Mouse (Mus musculus): ENCODE measurements around the gene Abtb2. TPM values are rescaled to one million over a fixed set of nuclear protein-coding genes. Genes with fewer than 3 reads are reported as not detected.

Abtb2 gene
- polyA plus RNA-seq, 1 experiment from 2014 or later = 9.7 TPM

- H3K9ac ChIP-seq (replicated peaks; ENCODE audit: low read length) = no peak overlapping the region
- no peaks in the 10 kb centered on the region for H3K36me3 ChIP-seq (replicated peaks; ENCODE audit: control insufficient read depth, insufficient read depth, low read depth, low read length)
- WGBS = 78% methylated on average over 15 of the region's 15 CpGs
- H3K9me3 ChIP-seq (replicated peaks; ENCODE audit: control insufficient read depth, low read length) = no peaks in the 10 kb centered on the region
- no peak overlapping the region for H3K27ac ChIP-seq (replicated peaks; ENCODE audit: low read depth, low read length)
- 0 out of 2 replicates have a peak, but pooled peaks cover 2% of the 10 kb centered on the region for H3K4me1 ChIP-seq (ENCODE audit: control insufficient read depth, insufficient read depth, low read length)
- no peak overlapping the region for H3K4me3 ChIP-seq (ENCODE audit: low read depth, low read length)
- no peaks in the 10 kb centered on the region for H3K27me3 ChIP-seq (ENCODE audit: control insufficient read depth, insufficient read depth, low read length)
- ATAC-seq (replicated peaks; ENCODE audit: insufficient number of reproducible peaks, low FRiP score, low TSS enrichment, low read depth) (no peak), DNase-seq (ENCODE audit: low spot score) (no peak)
- no peak overlapping the region for H3K4me2 ChIP-seq (ENCODE audit: low read depth, low read length)
Observed at GRCm38 (mm10) chr2:103659648-103660556, 93.8 kb downstream of the Abtb2 start.

GRCm38 (mm10) chr2:103661696-103662095 lies 95.6 kb downstream of the Abtb2 start:
- ATAC-seq (replicated peaks; ENCODE audit: insufficient number of reproducible peaks, low FRiP score, low TSS enrichment, low read depth) (no peak), DNase-seq (ENCODE audit: low spot score) (no peak)
- WGBS = 35% methylated on average over 1 of the region's 1 CpGs
- no peak overlapping the region for H3K27ac ChIP-seq (replicated peaks; ENCODE audit: low read depth, low read length)
- 0 out of 2 replicates have a peak, but pooled peaks cover 2% of the 10 kb centered on the region for H3K4me1 ChIP-seq (ENCODE audit: control insufficient read depth, insufficient read depth, low read length)
- no peak overlapping the region for H3K4me3 ChIP-seq (ENCODE audit: low read depth, low read length)
- no peaks in the 10 kb centered on the region for H3K27me3 ChIP-seq (ENCODE audit: control insufficient read depth, insufficient read depth, low read length)
- H3K9ac ChIP-seq (replicated peaks; ENCODE audit: low read length) = no peak overlapping the region
- no peak overlapping the region for H3K4me2 ChIP-seq (ENCODE audit: low read depth, low read length)
- H3K36me3 ChIP-seq (replicated peaks; ENCODE audit: control insufficient read depth, insufficient read depth, low read depth, low read length) = no peaks in the 10 kb centered on the region
- no peaks in the 10 kb centered on the region for H3K9me3 ChIP-seq (replicated peaks; ENCODE audit: control insufficient read depth, low read length)

GRCm38 (mm10) chr2:103662121-103662520 lies 96.0 kb downstream of the Abtb2 start:
- H3K9me3 ChIP-seq (replicated peaks; ENCODE audit: control insufficient read depth, low read length) = no peaks in the 10 kb centered on the region
- H3K4me1 ChIP-seq (ENCODE audit: control insufficient read depth, insufficient read depth, low read length) = 0 out of 2 replicates have a peak, but pooled peaks cover 2% of the 10 kb centered on the region
- H3K4me3 ChIP-seq (ENCODE audit: low read depth, low read length) = no peak overlapping the region
- H3K27me3 ChIP-seq (ENCODE audit: control insufficient read depth, insufficient read depth, low read length) = no peaks in the 10 kb centered on the region
- DNase-seq (ENCODE audit: low spot score) (no peak), ATAC-seq (replicated peaks; ENCODE audit: insufficient number of reproducible peaks, low FRiP score, low TSS enrichment, low read depth) (no peak)
- 67% methylated on average over 4 of the region's 4 CpGs for WGBS
- H3K9ac ChIP-seq (replicated peaks; ENCODE audit: low read length) = no peak overlapping the region
- H3K4me2 ChIP-seq (ENCODE audit: low read depth, low read length) = no peak overlapping the region
- H3K36me3 ChIP-seq (replicated peaks; ENCODE audit: control insufficient read depth, insufficient read depth, low read depth, low read length) = no peaks in the 10 kb centered on the region
- no peak overlapping the region for H3K27ac ChIP-seq (replicated peaks; ENCODE audit: low read depth, low read length)

- Histone ChIP-seq H3K9me3 (replicated peaks; ENCODE audit: control insufficient read depth, low read length) (no peaks in the 10 kb centered on the region), H3K36me3 (replicated peaks; ENCODE audit: control insufficient read depth, insufficient read depth, low read depth, low read length) (no peaks in the 10 kb centered on the region), H3K9ac (replicated peaks; ENCODE audit: low read length) (no peak overlapping the region), H3K4me2 (ENCODE audit: low read depth, low read length) (no peak overlapping the region), H3K27me3 (ENCODE audit: control insufficient read depth, insufficient read depth, low read length) (no peaks in the 10 kb centered on the region), H3K4me1 (ENCODE audit: control insufficient read depth, insufficient read depth, low read length) (peaks cover 2% of the 10 kb centered on the region; the same call in 1 of the 2 replicates), H3K27ac (replicated peaks; ENCODE audit: low read depth, low read length) (no peak overlapping the region), H3K4me3 (ENCODE audit: low read depth, low read length) (no peak overlapping the region)
- 83% methylated on average over 6 of the region's 6 CpGs for WGBS
- DNase-seq (ENCODE audit: low spot score) (no peak), ATAC-seq (replicated peaks; ENCODE audit: insufficient number of reproducible peaks, low FRiP score, low TSS enrichment, low read depth) (no peak)
Observed at GRCm38 (mm10) chr2:103664341-103664740, 98.2 kb downstream of the Abtb2 start.

GRCm38 (mm10) chr2:103667962-103668815 lies 102.1 kb downstream of the Abtb2 start:
- DNase-seq (ENCODE audit: low spot score) (peak; percentile 54), ATAC-seq (replicated peaks; ENCODE audit: insufficient number of reproducible peaks, low FRiP score, low TSS enrichment, low read depth) (peak; percentile 36; the same call in 1 of the 2 replicates)
- no peak overlapping the region for H3K4me2 ChIP-seq (ENCODE audit: low read depth, low read length)
- H3K27ac ChIP-seq (replicated peaks; ENCODE audit: low read depth, low read length) = no peak overlapping the region
- no peaks in the 10 kb centered on the region for H3K27me3 ChIP-seq (ENCODE audit: control insufficient read depth, insufficient read depth, low read length)
- H3K9me3 ChIP-seq (replicated peaks; ENCODE audit: control insufficient read depth, low read length) = no peaks in the 10 kb centered on the region
- H3K4me1 ChIP-seq (ENCODE audit: control insufficient read depth, insufficient read depth, low read length) = no peaks in the 10 kb centered on the region; the same call in 1 of the 2 replicates
- 80% methylated on average over 8 of the region's 8 CpGs for WGBS
- H3K9ac ChIP-seq (replicated peaks; ENCODE audit: low read length) = no peak overlapping the region
- H3K4me3 ChIP-seq (ENCODE audit: low read depth, low read length) = no peak overlapping the region
- no peaks in the 10 kb centered on the region for H3K36me3 ChIP-seq (replicated peaks; ENCODE audit: control insufficient read depth, insufficient read depth, low read depth, low read length)

GRCm38 (mm10) chr2:103668939-103669338 lies 102.8 kb downstream of the Abtb2 start:
- no peaks in the 10 kb centered on the region for H3K36me3 ChIP-seq (replicated peaks; ENCODE audit: control insufficient read depth, insufficient read depth, low read depth, low read length)
- H3K9me3 ChIP-seq (replicated peaks; ENCODE audit: control insufficient read depth, low read length) = no peaks in the 10 kb centered on the region
- no peaks in the 10 kb centered on the region; the same call in 1 of the 2 replicates for H3K4me1 ChIP-seq (ENCODE audit: control insufficient read depth, insufficient read depth, low read length)
- no peak for ATAC-seq (replicated peaks; ENCODE audit: insufficient number of reproducible peaks, low FRiP score, low TSS enrichment, low read depth)
- no peak overlapping the region for H3K27ac ChIP-seq (replicated peaks; ENCODE audit: low read depth, low read length)
- WGBS = 76% methylated on average over 8 of the region's 8 CpGs
- no peaks in the 10 kb centered on the region for H3K27me3 ChIP-seq (ENCODE audit: control insufficient read depth, insufficient read depth, low read length)
- no peak overlapping the region for H3K9ac ChIP-seq (replicated peaks; ENCODE audit: low read length)
- DNase-seq (ENCODE audit: low spot score) = no peak
- no peak overlapping the region for H3K4me3 ChIP-seq (ENCODE audit: low read depth, low read length)
- no peak overlapping the region for H3K4me2 ChIP-seq (ENCODE audit: low read depth, low read length)

GRCm38 (mm10) chr2:103669561-103669960 lies 103.5 kb downstream of the Abtb2 start:
- Histone ChIP-seq H3K4me1 (ENCODE audit: control insufficient read depth, insufficient read depth, low read length) (no peaks in the 10 kb centered on the region; the same call in 1 of the 2 replicates), H3K27me3 (ENCODE audit: control insufficient read depth, insufficient read depth, low read length) (no peaks in the 10 kb centered on the region), H3K4me3 (ENCODE audit: low read depth, low read length) (no peak overlapping the region), H3K36me3 (replicated peaks; ENCODE audit: control insufficient read depth, insufficient read depth, low read depth, low read length) (no peaks in the 10 kb centered on the region), H3K27ac (replicated peaks; ENCODE audit: low read depth, low read length) (no peak overlapping the region), H3K9ac (replicated peaks; ENCODE audit: low read length) (no peak overlapping the region), H3K4me2 (ENCODE audit: low read depth, low read length) (no peak overlapping the region), H3K9me3 (replicated peaks; ENCODE audit: control insufficient read depth, low read length) (no peaks in the 10 kb centered on the region)
- DNase-seq (ENCODE audit: low spot score) = no peak
- 86% methylated on average over 4 of the region's 4 CpGs for whole genome bisulfite sequencing
- ATAC-seq (replicated peaks; ENCODE audit: insufficient number of reproducible peaks, low FRiP score, low TSS enrichment, low read depth) = no peak

All from embryonic facial prominence, embryonic 11.5 days (tissue).